Mouse (Mus musculus) C2C12 (cell line): ENCODE measurements around the gene Nudt16. TPM values are rescaled to one million over a fixed set of nuclear protein-coding genes. Genes with fewer than 3 reads are reported as not detected.
"Not testable (repeated sequence)": the region's sequence is repeated elsewhere in the genome, so short reads cannot be mapped to it uniquely, and the experiment has no call there.

Experiments
- H3K27me3 ChIP-seq: one replicate; pipeline ENCODE4 v1.6.1; 2011; ENCODE audit not compliant: control insufficient read depth, insufficient read depth, insufficient read length
- H3K36me3 ChIP-seq: one replicate; pipeline ENCODE4 v1.6.1; 2011; ENCODE audit not compliant: control insufficient read depth, insufficient read depth
- H3K4me3 ChIP-seq: one replicate; pipeline ENCODE4 v1.5.1; 2011; ENCODE audit warnings: mild to moderate bottlenecking, control low read depth; ENCODE audit not compliant: poor library complexity, insufficient read depth, severe bottlenecking
- H3K79me2 ChIP-seq: one replicate; pipeline ENCODE4 v1.6.1; 2011; ENCODE audit not compliant: control insufficient read depth, insufficient read depth
- H3K79me3 ChIP-seq: one replicate; pipeline ENCODE4 v1.6.1; 2011; ENCODE audit warnings: low read depth, control low read depth
- H3ac ChIP-seq: one replicate; pipeline ENCODE3; 2011; ENCODE audit warnings: low read depth; ENCODE audit not compliant: control insufficient read depth, insufficient read length
- CEBPB ChIP-seq: IDR thresholded peaks from one replicate; pipeline ENCODE4 v1.6.1; 2011; ENCODE audit warnings: low read depth, mild to moderate bottlenecking, control low read depth, moderate library complexity
- CTCF ChIP-seq: IDR thresholded peaks from one replicate; pipeline ENCODE4 v1.5.1; 2011; ENCODE audit not compliant: control insufficient read depth, insufficient read depth, insufficient read length
- FOSL1 ChIP-seq: IDR thresholded peaks from one replicate; pipeline ENCODE4 v1.8.0; 2011; ENCODE audit warnings: mild to moderate bottlenecking, low read length; ENCODE audit not compliant: poor library complexity, insufficient read depth, severe bottlenecking
- MAX ChIP-seq: IDR thresholded peaks from one replicate; pipeline ENCODE4 v1.6.1; 2011; ENCODE audit warnings: mild to moderate bottlenecking, control low read depth
- MYOD1 ChIP-seq: IDR thresholded peaks from one replicate; pipeline ENCODE4 v1.6.1; 2011; ENCODE audit warnings: low read depth; ENCODE audit not compliant: control insufficient read depth, insufficient read length
- MYOG ChIP-seq: IDR thresholded peaks from one replicate; pipeline ENCODE4 v1.6.1; 2011; ENCODE audit not compliant: control insufficient read depth, insufficient read length; ENCODE audit errors: extremely low read depth
- USF1 ChIP-seq: IDR thresholded peaks from one replicate; pipeline ENCODE4 v1.6.1; 2011; ENCODE audit warnings: low read depth, mild to moderate bottlenecking, control low read depth, moderate library complexity
- polyA plus RNA-seq: library from polyadenylated mRNA; unstranded; fragments of >200 nt; fragmentation: generic; extraction: Trizol; gene quantifications from one replicate; pipeline ENCODE4 v1.2.1, GENCODE M21; 2012; ENCODE audit warnings: missing spikeins

The Nudt16 gene
- polyA plus RNA-seq, 1 experiment = 3.5 TPM

GRCm38 (mm10) chr9:105130331-105130730 is 1.3 kb downstream of the Nudt16 start:
- no peaks in the 10 kb centered on the region for H3K79me3 ChIP-seq
- H3K36me3 ChIP-seq = no peaks in the 10 kb centered on the region
- TF ChIP-seq MYOG (no peak), CTCF (no peak), FOSL1 (no peak), MAX (no peak), CEBPB (no peak), USF1 (no peak), MYOD1 (no peak)
- H3K4me3 ChIP-seq = no peak overlapping the region
- H3K27me3 ChIP-seq = no peaks in the 10 kb centered on the region
- no peak overlapping the region for H3ac ChIP-seq
- no peaks in the 10 kb centered on the region for H3K79me2 ChIP-seq

- not testable (repeated sequence) for H3K4me3 ChIP-seq, H3K27me3 ChIP-seq, H3ac ChIP-seq, H3K36me3 ChIP-seq, H3K79me3 ChIP-seq, H3K79me2 ChIP-seq
These were observed 6.4 kb downstream of the Nudt16 start for GRCm38 (mm10) chr9:105125206-105125605.

GRCm38 (mm10) chr9:105103893-105104292 is 27.7 kb downstream of the Nudt16 start:
- Histone ChIP-seq H3K27me3 (no peaks in the 10 kb centered on the region), H3K79me2 (no peaks in the 10 kb centered on the region), H3ac (no peak overlapping the region), H3K4me3 (no peak overlapping the region), H3K79me3 (no peaks in the 10 kb centered on the region), H3K36me3 (no peaks in the 10 kb centered on the region)
- no peak for TF ChIP-seq MAX
- no peak for TF ChIP-seq CTCF
- no peak for TF ChIP-seq CEBPB
- TF ChIP-seq FOSL1 = no peak
- TF ChIP-seq MYOD1 = no peak
- no peak for TF ChIP-seq MYOG
- TF ChIP-seq USF1 = no peak

- TF ChIP-seq MYOD1 (no peak), MYOG (no peak), MAX (no peak), CTCF (no peak), CEBPB (no peak), USF1 (no peak), FOSL1 (no peak)
- Histone ChIP-seq H3ac (no peak overlapping the region), H3K79me3 (no peaks in the 10 kb centered on the region), H3K36me3 (no peaks in the 10 kb centered on the region), H3K79me2 (no peaks in the 10 kb centered on the region), H3K27me3 (no peaks in the 10 kb centered on the region), H3K4me3 (no peak overlapping the region)
These were observed 29.7 kb downstream of the Nudt16 start for GRCm38 (mm10) chr9:105101911-105102310.

- H3K27me3 ChIP-seq = no peaks in the 10 kb centered on the region
- H3K4me3 ChIP-seq = no peak overlapping the region
- TF ChIP-seq MAX = no peak
- TF ChIP-seq USF1 = no peak
- no peak for TF ChIP-seq MYOG
- no peak for TF ChIP-seq MYOD1
- TF ChIP-seq FOSL1 = no peak
- H3K36me3 ChIP-seq = no peaks in the 10 kb centered on the region
- no peaks in the 10 kb centered on the region for H3K79me2 ChIP-seq
- no peak overlapping the region for H3ac ChIP-seq
- H3K79me3 ChIP-seq = no peaks in the 10 kb centered on the region
These were observed 30.6 kb downstream of the Nudt16 start for GRCm38 (mm10) chr9:105100807-105101570.

GRCm38 (mm10) chr9:105080246-105080645 is 51.4 kb downstream of the Nudt16 start:
- Histone ChIP-seq H3K79me3 (no peaks in the 10 kb centered on the region), H3ac (no peak overlapping the region), H3K4me3 (no peak overlapping the region), H3K79me2 (no peaks in the 10 kb centered on the region), H3K27me3 (no peaks in the 10 kb centered on the region), H3K36me3 (peaks cover 11% of the 10 kb centered on the region)
- TF ChIP-seq MYOD1 = no peak
- no peak for TF ChIP-seq CEBPB
- no peak for TF ChIP-seq MYOG
- TF ChIP-seq FOSL1 = no peak
- no peak for TF ChIP-seq CTCF
- TF ChIP-seq USF1 = no peak
- no peak for TF ChIP-seq MAX

Other genes with a start within 250 kb of the Nudt16 start
- gene Mrpl3, start 78.6 kb downstream of the Nudt16 start, polyA plus RNA-seq = 93.3 TPM
- not detected for gene 1700080E11Rik, start 13.3 kb upstream of the Nudt16 start, polyA plus RNA-seq